Mouse (Mus musculus) thymus, postnatal 0 days (tissue): ENCODE measurements around the gene Scpep1. TPM values are rescaled to one million over a fixed set of nuclear protein-coding genes. Genes with fewer than 3 reads are reported as not detected.
"Not testable (repeated sequence)": the region's sequence is repeated elsewhere in the genome, so short reads cannot be mapped to it uniquely, and the experiment has no call there.

Experiments
- DNase-seq: peaks from one replicate; pipeline ENCODE4 v3.0.0-alpha.2; 2015; ENCODE audit warnings: low spot score
- polyA plus RNA-seq: library from polyadenylated mRNA; unstranded; fragments of >200 nt; fragmentation: Nextera tagmentation; extraction: Ambion mirVana; gene quantifications from 2 replicates; pipeline ENCODE4 v1.2.1, GENCODE M21; 2015

Scpep1 gene
- polyA plus RNA-seq: 19.5 TPM in 2 replicates

DNA sequence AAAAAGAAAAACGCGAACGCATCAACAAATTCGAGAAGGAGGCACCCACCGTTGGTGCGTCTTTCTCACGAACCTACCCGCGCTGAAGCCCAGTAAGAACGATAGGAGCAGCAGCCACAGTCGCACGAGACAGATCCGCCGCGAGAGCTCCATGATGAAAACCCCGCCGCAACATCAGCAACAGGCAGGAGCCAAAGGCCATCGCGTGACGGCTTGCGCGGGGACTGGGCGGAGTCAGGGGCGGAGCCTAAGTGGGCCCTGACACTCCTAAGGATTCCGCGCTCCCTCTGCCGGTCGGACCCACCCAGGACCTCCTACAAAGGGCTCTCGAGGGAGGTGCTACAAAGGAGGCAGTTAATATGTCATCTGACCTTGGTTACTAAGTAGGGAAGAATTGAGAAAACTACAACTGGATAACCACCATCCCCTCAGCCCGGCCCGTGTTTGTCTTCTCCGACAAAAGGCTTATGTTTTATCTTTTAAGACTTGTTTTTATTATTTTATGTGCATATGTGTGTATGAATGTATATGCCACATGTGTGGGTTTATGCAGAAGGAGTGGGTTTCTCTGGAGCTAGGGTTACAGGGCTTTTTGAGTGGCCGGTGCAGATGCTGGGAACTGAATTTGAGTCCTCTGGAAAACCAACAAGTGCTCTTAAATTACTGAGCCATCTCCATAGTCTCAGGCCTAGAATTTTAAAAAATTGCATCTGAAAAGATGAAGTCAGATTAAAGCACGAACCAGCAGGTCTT, at the start of gene Scpep1:
TSS of gene Scpep1 (minus strand) at position 249 of the 753 bp plus-strand sequence.
- peak; percentile 94 for DNase-seq

DNA sequence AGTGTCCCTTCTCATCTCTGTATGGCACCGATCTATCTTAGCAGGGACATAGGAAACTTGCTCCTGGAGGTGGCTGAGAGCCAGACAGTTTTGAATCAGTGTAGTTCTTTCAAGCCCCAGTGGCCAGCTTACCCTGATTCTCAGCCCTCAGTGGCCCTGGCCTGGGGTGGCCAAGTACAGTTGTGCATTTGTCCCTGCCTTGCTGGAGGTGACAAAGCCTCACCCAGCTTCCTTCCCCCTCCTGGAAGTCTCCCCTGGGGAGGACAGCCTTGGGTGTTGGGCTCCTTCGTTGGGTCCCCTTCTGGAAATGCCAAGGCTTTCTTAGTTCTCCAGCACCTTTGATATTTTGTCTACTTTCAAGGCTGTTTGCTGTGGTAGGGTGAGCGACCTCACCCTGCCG, 48.5 kb upstream of the Scpep1 start:
- no peak for DNase-seq

DNA sequence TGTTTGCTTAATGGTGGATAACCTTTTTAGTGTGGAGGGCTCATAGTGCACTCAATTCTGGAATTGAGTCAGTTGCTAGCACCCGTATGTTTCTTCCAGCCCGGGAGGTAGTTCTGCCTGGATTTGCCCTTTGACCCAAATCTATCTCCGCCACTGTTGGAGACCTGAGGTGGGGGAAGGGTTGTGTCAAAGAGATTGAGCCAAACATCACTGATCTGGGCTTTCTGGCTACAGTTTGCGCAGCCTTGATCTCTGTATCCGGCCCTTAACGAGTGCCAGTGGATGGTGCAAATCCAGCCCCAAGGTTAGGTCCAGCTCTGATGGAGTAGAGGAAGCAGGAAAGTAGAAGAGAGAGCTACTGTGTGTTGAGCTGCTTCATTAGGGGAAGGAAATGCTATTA, 47.8 kb upstream of the Scpep1 start:
- DNase-seq: no peak

DNA sequence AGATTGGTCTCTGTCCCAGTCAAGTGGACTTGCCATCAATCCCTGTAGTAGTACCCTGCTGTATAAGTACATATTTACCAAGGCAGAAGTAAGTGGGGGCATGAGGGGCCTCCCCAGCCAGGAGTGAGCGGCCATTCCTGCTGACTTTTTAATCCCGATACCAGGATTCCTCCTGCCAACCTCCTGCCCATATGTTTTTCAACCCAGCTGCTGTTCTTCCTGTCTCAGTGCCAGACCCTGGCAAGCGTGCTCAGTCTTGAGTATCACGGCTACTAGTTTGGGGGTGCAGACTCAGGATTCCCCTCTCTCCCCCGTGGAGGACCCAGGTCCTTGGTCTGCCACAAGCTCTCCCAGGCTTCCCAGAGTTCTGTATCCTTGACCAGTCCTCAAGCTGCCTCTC, 47.4 kb upstream of the Scpep1 start:
- no peak for DNase-seq

DNA sequence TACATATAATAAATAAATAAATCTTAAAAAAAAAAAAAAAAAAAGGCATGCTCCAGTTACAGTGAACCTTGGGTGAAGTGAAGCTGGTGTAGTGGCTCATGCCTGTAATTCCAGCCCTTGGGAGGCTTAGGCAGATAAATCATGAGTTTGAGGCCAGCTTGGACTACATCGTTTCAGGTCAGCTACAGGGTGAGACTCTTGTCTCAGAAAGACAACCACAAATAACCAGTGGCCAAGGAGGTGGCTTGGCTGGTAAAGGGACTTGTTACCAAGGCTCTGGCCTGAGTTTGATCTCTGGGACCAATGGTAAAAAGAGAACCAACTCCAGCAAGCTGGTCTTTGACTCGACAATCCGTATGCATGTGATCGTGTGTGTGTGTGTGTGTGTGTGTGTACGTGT, 46.8 kb upstream of the Scpep1 start:
- no peak for DNase-seq

DNA sequence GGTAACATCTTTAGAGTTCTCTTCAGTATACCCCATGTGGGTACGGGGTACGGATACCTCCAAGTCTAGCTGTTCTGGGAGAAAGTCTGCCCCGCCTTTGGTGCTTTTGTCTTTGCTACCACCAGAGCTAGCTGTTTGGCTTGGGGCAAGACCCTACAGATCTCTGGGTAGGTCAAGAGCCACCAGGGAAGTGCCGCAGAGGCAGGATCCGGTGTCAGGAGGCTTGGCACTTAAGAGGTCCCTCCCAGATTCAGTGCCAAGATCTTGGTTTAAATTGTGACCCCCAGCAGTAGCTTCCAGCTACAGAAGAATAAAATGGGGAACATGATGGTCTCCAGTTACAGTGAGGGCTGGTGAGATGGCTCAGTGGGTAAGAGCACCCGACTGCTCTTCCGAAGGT, 46.3 kb upstream of the Scpep1 start:
- DNase-seq: no peak

DNA sequence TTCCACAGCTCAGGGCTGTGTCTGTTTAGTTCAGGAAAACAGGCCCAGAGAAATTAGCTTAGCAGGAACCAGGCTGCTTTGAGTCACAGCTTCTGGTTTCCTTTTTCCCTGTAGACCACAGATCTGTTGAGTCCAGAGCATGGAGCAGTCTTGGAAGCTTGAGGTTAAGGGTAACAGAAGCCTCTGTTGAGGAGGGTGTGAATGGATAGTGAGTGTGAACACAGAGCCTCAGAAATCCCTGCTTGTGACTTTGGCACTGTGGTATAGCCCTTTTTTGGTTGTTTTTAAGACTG, 45.2 kb upstream of the Scpep1 start:
- DNase-seq: no peak

DNA sequence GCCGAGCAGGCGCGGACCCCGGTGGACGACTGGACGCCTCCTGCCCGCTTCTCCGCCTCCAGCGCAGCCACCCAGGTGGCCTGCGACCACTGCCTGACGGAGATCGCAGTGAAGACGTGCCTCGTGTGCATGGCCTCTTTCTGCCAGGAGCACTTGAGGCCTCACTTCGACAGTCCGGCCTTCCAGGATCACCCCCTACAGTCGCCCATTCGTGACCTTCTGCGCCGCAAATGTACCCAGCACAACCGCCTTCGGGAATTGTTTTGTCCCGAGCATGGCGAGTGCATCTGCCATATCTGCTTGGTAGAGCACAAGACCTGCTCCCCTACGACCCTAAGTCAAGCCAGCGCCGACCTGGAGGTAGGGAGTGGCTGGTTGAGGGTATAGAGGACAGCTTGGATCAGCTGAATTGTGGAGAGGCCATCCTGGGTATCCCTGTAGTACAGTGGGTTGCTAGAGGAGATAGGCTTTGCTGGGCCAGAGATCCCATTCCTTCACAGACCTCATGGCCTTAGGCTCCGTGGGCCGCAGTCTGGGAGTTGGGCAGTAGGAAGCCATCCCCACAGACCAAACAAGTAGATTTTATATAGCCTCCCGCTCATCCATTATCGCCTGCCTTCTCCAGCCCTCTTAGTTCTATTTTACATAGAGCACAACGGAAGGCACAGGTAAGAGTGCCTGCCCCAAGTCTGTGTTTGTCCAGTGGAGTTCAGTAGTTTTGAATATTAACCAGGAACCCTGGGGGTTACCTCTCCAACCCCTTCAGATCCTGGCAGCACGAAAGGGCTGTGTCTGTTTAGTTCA, 44.7 kb upstream of the Scpep1 start:
- DNase-seq: peak; percentile 8

DNA sequence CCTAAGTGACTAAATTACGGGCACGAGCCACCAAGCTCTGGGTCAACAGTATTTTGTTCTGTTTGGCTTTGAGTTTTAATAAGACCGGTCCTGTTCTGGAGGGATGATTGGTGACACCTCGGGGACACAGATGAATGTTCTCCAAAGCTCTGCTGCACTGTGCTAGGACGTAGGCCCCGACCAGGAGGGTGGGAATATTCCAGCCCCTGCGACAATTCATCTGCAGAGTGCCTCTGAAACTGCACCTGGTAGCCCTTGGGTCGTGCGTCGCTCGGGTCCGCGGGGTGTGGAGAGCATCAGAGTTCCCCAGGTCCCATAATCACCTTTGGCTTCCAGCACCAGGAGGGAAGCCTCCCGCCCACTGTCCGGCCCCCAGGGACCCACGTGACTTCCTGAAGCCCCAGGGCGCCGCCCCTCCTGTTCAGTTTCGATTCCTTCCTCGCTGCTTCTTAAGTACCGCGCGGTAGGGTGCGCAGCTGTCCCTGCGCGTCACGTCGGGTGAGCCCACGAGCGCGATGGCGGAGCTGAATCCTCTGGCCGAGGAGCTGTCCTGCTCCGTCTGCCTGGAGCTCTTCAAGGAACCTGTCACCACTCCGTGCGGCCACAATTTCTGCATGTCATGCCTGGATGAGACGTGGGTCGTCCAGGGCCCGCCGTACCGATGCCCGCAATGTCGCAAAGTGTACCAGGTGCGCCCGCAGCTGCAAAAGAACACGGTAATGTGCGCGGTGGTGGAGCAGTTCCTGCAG, 43.9 kb upstream of the Scpep1 start, which contains the start of gene Trim25:
TSS of gene Trim25 (plus strand) at position 403 of the 749 bp plus-strand sequence.
- DNase-seq: peak; percentile 94

DNA sequence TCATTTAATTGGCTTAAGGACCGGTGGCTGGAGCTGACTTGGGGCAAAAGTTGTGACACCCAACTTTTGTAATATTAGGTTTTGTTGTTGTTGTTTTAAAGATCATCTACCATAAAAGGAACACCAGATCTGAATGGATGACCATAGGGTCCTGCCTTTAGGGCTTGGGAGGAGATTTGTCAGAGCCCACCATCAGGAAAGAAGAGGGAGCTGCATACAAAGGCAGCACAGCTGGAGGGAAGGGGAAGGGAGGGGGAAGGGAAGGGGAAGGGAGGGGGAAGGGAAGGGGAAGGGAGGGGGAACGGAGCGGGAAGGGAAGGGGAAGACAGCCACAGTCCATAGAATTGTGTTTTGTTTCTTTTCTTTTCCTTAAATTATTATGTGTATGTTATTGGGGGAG, 43.1 kb upstream of the Scpep1 start:
- no peak for DNase-seq

DNA sequence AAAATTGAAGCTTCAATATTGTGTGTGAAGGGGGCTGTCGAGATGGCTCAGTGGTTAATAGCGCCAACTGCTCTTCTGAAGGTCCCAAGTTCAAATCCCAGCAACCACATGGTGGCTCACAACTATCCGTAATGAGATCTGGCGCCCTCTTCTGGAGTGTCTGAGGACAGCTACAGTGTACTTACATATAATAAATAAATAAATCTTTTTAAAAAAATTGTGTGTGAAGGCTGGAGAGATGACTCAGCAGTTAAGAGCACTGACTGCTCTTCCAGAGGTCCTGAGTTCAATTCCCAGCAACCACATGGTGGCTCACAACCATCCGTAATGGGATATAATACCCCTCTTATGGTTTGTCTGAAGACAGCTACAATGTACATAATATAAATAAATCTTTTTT, 42.1 kb upstream of the Scpep1 start:
- DNase-seq: not testable (repeated sequence)

DNA sequence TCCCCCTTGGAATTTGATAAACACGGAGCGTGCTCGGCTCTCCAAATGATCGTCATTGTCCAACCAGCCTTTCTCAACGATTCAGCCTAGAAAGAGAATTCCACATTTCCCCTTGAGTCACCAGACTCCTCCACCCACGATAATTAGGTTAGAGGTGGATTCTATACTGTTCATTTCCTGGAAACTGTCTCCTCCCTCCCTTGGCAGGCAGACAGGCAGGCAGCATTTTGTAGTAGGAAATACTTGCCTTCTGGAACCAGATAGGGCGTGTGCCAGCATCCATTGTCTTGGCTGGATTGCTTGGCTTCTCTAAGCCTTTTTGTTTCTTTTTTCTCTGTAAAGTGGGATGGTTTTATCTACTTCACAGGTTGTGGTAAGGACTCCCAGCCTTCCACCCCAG, 41.2 kb upstream of the Scpep1 start:
- no peak for DNase-seq

DNA sequence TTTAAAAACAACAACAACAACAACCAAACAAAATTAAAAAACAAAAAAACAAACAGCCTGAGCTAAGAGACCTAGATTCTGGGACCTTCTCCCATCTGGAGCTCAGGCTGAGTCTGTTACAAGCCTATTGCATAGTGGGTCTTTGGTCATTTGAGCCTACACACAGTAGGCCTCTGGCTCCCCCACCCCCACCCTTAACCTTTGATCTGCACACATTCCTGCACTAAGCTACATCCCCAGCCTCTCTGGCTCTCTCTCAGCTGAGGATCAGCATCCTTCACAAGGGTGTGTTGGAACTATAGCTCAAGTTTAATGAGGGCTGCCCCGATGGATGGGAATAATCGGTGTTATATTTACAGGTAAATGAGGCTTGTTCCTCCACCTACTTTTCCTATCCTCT, 40.4 kb upstream of the Scpep1 start:
- no peak for DNase-seq

DNA sequence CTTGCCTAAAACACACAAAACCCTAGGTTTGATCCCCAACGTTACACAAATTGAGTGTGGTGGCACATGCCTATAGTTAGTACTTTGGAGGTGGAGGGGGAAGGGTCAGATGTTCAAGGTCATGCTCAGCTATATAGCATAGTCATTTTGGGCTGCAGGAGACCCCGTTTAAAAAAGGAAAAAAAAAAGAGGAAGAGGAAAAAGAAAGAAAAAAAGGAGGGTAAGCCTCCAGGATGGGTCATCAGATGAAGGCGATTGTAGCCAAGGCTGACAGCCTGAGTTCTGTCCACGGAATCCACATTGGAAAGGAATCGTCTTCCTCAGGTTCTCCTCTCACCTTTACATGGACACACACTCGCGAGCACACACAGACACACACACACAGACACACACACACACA, 39.2 kb upstream of the Scpep1 start:
- DNase-seq: no peak

DNA sequence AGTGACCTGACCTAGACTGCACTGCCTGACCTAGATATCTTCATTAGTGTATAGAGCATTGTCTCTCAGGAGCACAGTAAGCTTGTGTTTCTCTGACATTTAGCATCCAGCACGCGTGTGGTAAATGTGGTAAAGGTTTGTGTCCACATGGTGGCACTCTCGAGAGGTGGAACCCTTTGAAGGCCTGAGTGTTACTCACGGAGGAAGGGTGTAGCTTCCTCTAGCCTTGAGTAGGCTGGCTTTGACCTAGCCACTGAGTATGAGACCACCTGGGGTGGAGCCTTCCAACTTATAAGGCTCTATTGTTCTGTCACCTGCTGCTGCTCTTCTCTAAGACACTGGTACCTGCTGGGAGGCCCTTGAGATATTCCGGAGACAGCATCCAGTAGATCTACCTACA, 38.4 kb upstream of the Scpep1 start:
- peak; percentile 86 for DNase-seq

DNA sequence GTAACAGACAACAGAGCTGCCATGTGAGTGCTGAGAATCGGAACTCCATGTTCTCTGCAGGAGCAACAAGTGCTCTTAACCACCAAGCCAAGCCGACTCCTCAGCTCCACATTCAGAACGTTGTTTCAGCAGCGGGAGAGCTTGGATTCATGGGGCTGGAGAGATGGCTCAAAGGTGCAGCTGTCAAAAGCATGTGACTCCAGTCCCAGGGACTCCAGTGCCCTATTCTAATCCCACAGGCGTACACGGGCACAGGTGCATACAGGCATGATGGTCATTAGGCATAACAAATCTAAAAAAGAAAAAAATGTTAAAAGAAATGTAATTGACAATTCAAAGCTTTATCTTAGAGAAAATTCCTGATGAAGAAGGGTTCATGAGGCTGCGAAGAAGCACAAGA, 37.9 kb upstream of the Scpep1 start:
- no peak for DNase-seq

DNA sequence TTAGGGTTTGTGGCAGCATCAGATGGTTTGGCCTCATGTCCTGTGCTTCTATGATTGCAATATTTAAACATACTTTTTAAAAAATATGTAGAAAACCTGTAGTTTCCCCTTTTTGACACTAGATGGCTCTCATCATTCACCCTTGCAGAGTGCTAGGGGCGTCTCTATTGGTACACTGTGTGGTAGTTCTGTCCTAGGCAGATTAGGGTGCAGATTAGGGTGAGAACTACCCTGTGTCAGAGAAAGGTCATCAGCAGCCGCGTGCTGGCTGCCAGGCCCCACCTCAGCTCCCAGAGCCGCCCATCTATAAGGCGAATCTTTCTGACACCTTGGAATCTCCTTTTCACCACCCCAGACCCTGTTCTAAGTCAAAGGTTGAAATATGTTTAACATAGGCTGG, 34.3 kb upstream of the Scpep1 start:
- DNase-seq: peak; percentile 61

DNA sequence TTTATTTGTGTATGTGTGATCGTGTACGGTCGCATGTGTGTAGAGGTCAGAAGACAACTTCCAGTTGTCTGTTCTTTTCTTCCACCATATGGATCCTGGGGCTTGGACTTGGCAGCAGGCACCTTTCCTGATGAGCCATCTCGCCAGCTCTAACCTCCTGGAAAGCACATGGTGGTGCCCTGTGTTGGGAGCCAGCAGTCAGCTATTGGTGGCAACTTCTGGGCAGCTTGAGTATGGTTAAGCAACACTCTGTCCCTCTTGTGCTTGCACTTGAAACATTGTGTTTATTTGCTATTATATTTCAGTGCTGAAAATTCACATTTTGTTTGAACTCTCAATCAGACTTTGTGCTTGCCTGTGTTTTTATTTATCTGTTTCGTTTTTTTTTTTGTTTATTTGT, 33.7 kb upstream of the Scpep1 start:
- no peak for DNase-seq

DNA sequence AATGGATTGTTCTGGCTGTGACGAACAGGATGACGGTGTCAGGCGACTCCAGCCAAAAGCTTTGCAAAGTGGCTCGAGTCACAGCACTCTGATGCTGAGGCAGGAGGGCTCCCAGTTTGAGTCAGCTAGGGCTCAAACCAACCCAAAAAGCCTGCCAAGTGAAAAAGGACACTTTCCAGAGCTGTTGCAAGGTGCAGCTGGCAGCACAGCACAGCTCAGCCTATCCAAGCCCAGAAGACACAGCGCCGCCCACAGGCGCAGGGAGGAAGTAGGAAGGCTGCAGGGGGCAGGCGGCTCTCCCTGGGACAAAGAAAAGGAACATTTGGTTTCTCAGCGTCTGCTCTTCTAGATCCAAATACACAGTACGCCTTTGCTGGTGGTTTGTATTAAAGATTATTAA, 31.4 kb upstream of the Scpep1 start:
- no peak for DNase-seq

DNA sequence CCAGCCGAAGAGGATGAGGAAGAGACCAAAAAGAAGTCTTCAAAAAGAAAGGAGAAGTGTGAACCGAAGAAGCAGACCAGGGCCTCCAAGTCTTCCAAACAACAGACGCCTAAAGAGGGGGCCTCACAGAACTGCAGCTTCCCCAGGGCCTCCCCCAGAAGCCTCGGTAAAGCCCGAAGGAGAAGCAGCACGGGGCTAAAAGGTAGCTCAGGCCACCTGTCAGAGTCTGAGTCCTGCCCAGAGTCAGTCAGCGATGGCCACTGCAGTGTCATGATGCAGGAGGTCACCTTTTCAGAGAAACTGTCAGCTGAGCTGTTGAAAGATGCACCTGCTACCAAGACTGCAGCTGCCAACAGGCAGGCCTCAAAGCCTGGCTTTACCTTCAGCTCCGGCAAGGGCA, 26.1 kb upstream of the Scpep1 start:
- DNase-seq: no peak

DNA sequence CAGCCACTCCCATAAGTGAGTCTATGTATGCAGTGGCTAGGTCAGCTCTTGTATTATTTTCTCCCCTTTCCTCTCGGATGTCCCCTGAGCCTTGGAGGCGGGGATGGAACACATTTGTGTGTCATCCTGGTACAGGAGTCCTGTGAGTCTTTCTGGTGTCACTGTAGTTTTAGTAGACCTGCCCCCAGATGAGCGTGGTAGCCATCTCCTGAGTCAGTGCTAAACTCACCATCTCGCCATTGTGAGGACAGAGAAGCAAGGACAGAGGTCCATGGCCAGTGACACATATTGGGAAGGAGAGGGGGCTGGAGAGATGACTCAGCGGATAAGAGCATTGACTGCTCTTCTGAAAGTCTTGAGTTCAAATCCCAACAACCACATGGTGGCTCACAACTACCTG, 21.9 kb upstream of the Scpep1 start:
- no peak for DNase-seq

DNA sequence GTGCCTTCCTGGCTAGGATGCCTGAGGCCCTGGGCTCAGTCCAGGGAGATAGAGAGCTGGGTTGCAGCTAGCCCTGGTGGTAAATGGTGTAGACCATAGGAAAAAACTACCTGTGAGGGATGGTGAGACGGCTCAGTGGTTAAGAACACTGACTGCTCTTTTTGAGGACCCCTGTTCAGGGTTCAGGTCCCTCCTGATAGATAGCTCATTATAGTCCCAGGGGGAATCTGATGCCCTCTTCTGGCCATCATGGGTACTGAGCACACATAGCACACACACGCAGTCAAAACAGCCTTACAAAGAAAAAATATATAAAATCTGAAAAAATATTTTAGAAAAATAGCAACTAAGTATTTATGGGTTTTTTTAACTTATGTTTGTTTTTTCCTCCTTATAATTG, 21.1 kb upstream of the Scpep1 start:
- DNase-seq: no peak
